Mouse (Mus musculus): ENCODE results near the gene Kcna10. TPM values are rescaled to one million over a fixed set of nuclear protein-coding genes. Genes with fewer than 3 reads are reported as not detected.
A peak's percentile ranks its signal among the peaks of the same experiment; 100 is the strongest.

Kcna10 gene
- polyA plus RNA-seq, 1 experiment from 2014 or later: not detected

DNA sequence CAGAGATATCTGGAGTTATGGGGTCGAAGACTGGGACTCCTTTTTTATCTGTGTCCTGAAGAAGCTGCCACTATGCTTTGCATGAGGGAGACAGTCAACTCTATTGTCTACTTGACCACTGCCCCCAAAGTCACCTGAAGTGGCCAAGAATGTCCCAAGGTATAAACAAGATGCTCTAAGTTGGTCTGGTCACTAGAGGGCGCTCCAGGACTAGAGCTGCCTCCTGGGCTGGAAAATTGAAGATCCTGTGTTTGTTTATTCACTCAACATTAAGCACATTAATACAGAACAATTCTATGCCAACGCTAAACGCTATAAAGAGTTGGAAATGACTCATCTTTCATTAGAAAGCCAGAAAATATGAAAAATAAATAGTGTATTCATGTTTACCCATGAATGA, 23.1 kb downstream of the Kcna10 start:
- no peak overlapping the region for H3K9ac ChIP-seq
- whole genome bisulfite sequencing (ENCODE audit: insufficient replicate concordance): 6% methylated on average over 4 of the region's 4 CpGs
- no peaks in the 10 kb centered on the region for H3K4me1 ChIP-seq
- H3K4me3 ChIP-seq: no peak overlapping the region
- peaks cover 4% of the 10 kb centered on the region for H3K27me3 ChIP-seq (replicated peaks)
- no peaks in the 10 kb centered on the region for H3K36me3 ChIP-seq
- H3K4me2 ChIP-seq: no peak overlapping the region
- H3K9me3 ChIP-seq (replicated peaks): no peaks in the 10 kb centered on the region
- no peak for ATAC-seq
- no peak overlapping the region for H3K27ac ChIP-seq

GRCm38 (mm10) chr3:107206490-107207150, 23.8 kb downstream of the Kcna10 start:
- no peaks in the 10 kb centered on the region for H3K36me3 ChIP-seq
- H3K4me1 ChIP-seq: no peaks in the 10 kb centered on the region
- no peak overlapping the region for H3K4me3 ChIP-seq
- ATAC-seq: no peak
- H3K9ac ChIP-seq: no peak overlapping the region
- H3K27ac ChIP-seq: no peak overlapping the region
- WGBS (ENCODE audit: insufficient replicate concordance): 46% methylated on average over 4 of the region's 4 CpGs
- no peak overlapping the region for H3K4me2 ChIP-seq
- H3K9me3 ChIP-seq (replicated peaks): no peaks in the 10 kb centered on the region
- peaks cover 4% of the 10 kb centered on the region for H3K27me3 ChIP-seq (replicated peaks)

DNA sequence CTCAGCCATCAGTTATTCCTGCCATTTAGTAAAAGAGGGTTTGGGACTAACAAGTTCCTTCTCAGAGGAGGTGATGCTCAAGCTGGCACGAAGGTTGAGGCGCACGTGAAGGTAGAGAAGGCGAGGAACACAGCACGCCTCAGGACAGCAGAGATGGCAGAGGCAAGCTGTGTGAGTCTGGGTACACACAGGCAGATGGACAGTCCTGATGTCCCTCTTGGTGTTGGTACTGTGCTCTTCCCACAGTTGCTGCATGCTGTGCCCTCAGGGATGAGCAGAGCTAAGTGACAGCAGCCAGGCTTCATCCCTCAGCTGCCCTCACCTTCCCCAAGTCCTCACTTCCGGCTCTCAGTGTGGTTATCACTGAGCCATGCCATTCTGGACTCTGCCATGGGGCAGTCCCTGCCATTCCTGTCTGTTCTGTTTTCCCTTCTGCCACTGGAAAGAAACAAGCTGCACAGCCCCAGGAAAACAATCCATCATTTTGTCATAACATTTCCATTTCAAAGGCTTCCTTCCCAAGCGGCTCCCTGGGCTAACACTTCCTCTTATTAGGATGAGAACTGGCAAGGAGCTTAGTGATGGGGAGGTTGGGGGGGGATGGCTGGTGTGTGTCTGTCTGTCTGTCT, 24.9 kb downstream of the Kcna10 start:
- WGBS (ENCODE audit: insufficient replicate concordance): 54% methylated on average over 7 of the region's 7 CpGs
- no peaks in the 10 kb centered on the region for H3K4me1 ChIP-seq
- no peak overlapping the region for H3K27ac ChIP-seq
- H3K36me3 ChIP-seq: no peaks in the 10 kb centered on the region
- H3K27me3 ChIP-seq (replicated peaks): peaks cover 4% of the 10 kb centered on the region
- H3K4me2 ChIP-seq: no peak overlapping the region
- H3K9ac ChIP-seq: no peak overlapping the region
- no peak for ATAC-seq
- H3K4me3 ChIP-seq: no peak overlapping the region
- no peaks in the 10 kb centered on the region for H3K9me3 ChIP-seq (replicated peaks)

- no peak overlapping the region for H3K9ac ChIP-seq
- no peaks in the 10 kb centered on the region for H3K4me1 ChIP-seq
- WGBS (ENCODE audit: insufficient replicate concordance): 59% methylated on average over 5 of the region's 5 CpGs
- H3K4me3 ChIP-seq: no peak overlapping the region
- no peak overlapping the region for H3K27ac ChIP-seq
- no peaks in the 10 kb centered on the region for H3K36me3 ChIP-seq
- H3K9me3 ChIP-seq (replicated peaks): no peaks in the 10 kb centered on the region
- 0 out of 2 replicates have a peak, but pooled peaks cover 6% of the 10 kb centered on the region for H3K27me3 ChIP-seq (replicated peaks)
- no peak overlapping the region for H3K4me2 ChIP-seq
- no peak for ATAC-seq
Observed at GRCm38 (mm10) chr3:107214606-107215005, 31.8 kb downstream of the Kcna10 start.

GRCm38 (mm10) chr3:107216400-107217100, 33.7 kb downstream of the Kcna10 start:
- Histone ChIP-seq H3K4me2 (no peak overlapping the region), H3K9ac (no peak overlapping the region), H3K27ac (no peak overlapping the region), H3K27me3 (replicated peaks) (0 out of 2 replicates have a peak, but pooled peaks cover 6% of the 10 kb centered on the region), H3K4me1 (no peaks in the 10 kb centered on the region), H3K4me3 (no peak overlapping the region), H3K9me3 (replicated peaks) (no peaks in the 10 kb centered on the region), H3K36me3 (no peaks in the 10 kb centered on the region)
- no peak for ATAC-seq
- 62% methylated on average over 8 of the region's 8 CpGs for WGBS (ENCODE audit: insufficient replicate concordance)

DNA sequence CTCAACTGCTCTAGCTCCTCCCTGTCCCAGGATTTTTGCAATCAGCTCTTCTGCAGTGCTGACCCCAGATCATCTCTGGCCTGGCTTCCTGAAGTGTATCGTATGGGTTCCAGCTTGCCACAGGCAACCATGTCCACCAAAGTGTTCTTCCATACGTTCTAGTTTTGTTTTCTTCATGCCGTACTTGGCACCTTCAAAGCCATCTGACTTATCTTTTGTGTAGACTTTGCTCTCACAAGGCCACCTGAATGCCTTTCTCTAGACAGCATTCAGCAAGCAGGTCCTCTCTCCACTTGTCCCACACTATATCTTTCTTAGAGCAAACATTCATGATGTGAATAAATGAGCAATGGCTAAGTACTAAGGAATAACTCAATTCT, 34.2 kb downstream of the Kcna10 start:
- ATAC-seq: no peak
- H3K27me3 ChIP-seq (replicated peaks): 0 out of 2 replicates have a peak, but pooled peaks cover 6% of the 10 kb centered on the region
- no peak overlapping the region for H3K4me3 ChIP-seq
- H3K36me3 ChIP-seq: no peaks in the 10 kb centered on the region
- no peak overlapping the region for H3K4me2 ChIP-seq
- H3K4me1 ChIP-seq: no peaks in the 10 kb centered on the region
- H3K9me3 ChIP-seq (replicated peaks): no peaks in the 10 kb centered on the region
- WGBS (ENCODE audit: insufficient replicate concordance): 66% methylated on average over 3 of the region's 3 CpGs
- no peak overlapping the region for H3K27ac ChIP-seq
- no peak overlapping the region for H3K9ac ChIP-seq

- Histone ChIP-seq H3K27me3 (replicated peaks) (0 out of 2 replicates have a peak, but pooled peaks cover 6% of the 10 kb centered on the region), H3K9ac (no peak overlapping the region), H3K27ac (no peak overlapping the region), H3K9me3 (replicated peaks) (no peaks in the 10 kb centered on the region), H3K36me3 (no peaks in the 10 kb centered on the region), H3K4me3 (no peak overlapping the region), H3K4me2 (no peak overlapping the region), H3K4me1 (no peaks in the 10 kb centered on the region)
- no peak for ATAC-seq
- 71% methylated on average over 7 of the region's 7 CpGs for WGBS (ENCODE audit: insufficient replicate concordance)
Observed at GRCm38 (mm10) chr3:107218572-107218971, 35.7 kb downstream of the Kcna10 start.

- Histone ChIP-seq H3K27ac (no peak within 1 kb of the TSS), H3K9me3 (replicated peaks) (peaks cover 4% of the 10 kb centered on the region; the same call in 1 of the 2 replicates), H3K27me3 (replicated peaks) (0 out of 2 replicates have a peak, but pooled peaks cover 6% of the 10 kb centered on the region), H3K36me3 (no peaks in the 10 kb centered on the region), H3K9ac (no peak within 1 kb of the TSS), H3K4me3 (no peak within 1 kb of the TSS), H3K4me1 (no peaks in the 10 kb centered on the region), H3K4me2 (no peak within 1 kb of the TSS)
- ATAC-seq: no peak
- WGBS (ENCODE audit: insufficient replicate concordance): 66% methylated on average over 10 of the region's 10 CpGs
Observed at GRCm38 (mm10) chr3:107221608-107222007, 38.8 kb downstream of the Kcna10 start, which contains the start of gene Cym. Gene Cym (minus strand): TSS chr3:107221732.

- Histone ChIP-seq H3K9me3 (replicated peaks) (peaks cover 4% of the 10 kb centered on the region; the same call in 1 of the 2 replicates), H3K4me1 (no peaks in the 10 kb centered on the region), H3K27ac (no peak overlapping the region), H3K27me3 (replicated peaks) (0 out of 2 replicates have a peak, but pooled peaks cover 6% of the 10 kb centered on the region), H3K4me3 (no peak overlapping the region), H3K36me3 (no peaks in the 10 kb centered on the region), H3K9ac (no peak overlapping the region), H3K4me2 (no peak overlapping the region)
- no peak for ATAC-seq
- 42% methylated on average over 1 of the region's 1 CpGs for WGBS (ENCODE audit: insufficient replicate concordance)
Observed at GRCm38 (mm10) chr3:107223230-107223629, 40.4 kb downstream of the Kcna10 start.

GRCm38 (mm10) chr3:107225820-107226219, 43.0 kb downstream of the Kcna10 start:
- Histone ChIP-seq H3K9me3 (replicated peaks) (peaks cover 4% of the 10 kb centered on the region; the same call in 1 of the 2 replicates), H3K4me3 (no peak overlapping the region), H3K27me3 (replicated peaks) (0 out of 2 replicates have a peak, but pooled peaks cover 4% of the 10 kb centered on the region), H3K27ac (no peak overlapping the region), H3K4me1 (peaks cover 4% of the 10 kb centered on the region; the same call in 1 of the 2 replicates), H3K9ac (no peak overlapping the region), H3K4me2 (no peak overlapping the region), H3K36me3 (no peaks in the 10 kb centered on the region)
- 68% methylated on average over 5 of the region's 5 CpGs for WGBS (ENCODE audit: insufficient replicate concordance)
- ATAC-seq: no peak

GRCm38 (mm10) chr3:107229221-107229620, 46.4 kb downstream of the Kcna10 start:
- H3K27me3 ChIP-seq (replicated peaks): peaks cover 29% of the 10 kb centered on the region
- 56% methylated on average over 5 of the region's 5 CpGs for WGBS (ENCODE audit: insufficient replicate concordance)

GRCm38 (mm10) chr3:107229822-107230221, 47.0 kb downstream of the Kcna10 start:
- H3K36me3 ChIP-seq: no peaks in the 10 kb centered on the region
- ATAC-seq: peak; percentile 61
- H3K4me1 ChIP-seq: peaks cover 4% of the 10 kb centered on the region; the same call in 1 of the 2 replicates
- no peaks in the 10 kb centered on the region for H3K9me3 ChIP-seq (replicated peaks)
- no peak overlapping the region for H3K4me2 ChIP-seq
- peaks cover 29% of the 10 kb centered on the region for H3K27me3 ChIP-seq (replicated peaks)
- H3K27ac ChIP-seq: no peak overlapping the region
- H3K4me3 ChIP-seq: no peak overlapping the region
- 50% methylated on average over 5 of the region's 5 CpGs for WGBS (ENCODE audit: insufficient replicate concordance)
- no peak overlapping the region for H3K9ac ChIP-seq

More at GRCm38 (mm10) chr3:107229221-107229620, 46.4 kb downstream of the Kcna10 start:
- H3K36me3 ChIP-seq: no peaks in the 10 kb centered on the region
- H3K27ac ChIP-seq: no peak overlapping the region
- ATAC-seq: no peak
- no peak overlapping the region for H3K4me3 ChIP-seq
- no peak overlapping the region for H3K9ac ChIP-seq
- H3K4me1 ChIP-seq: peaks cover 4% of the 10 kb centered on the region; the same call in 1 of the 2 replicates
- H3K4me2 ChIP-seq: no peak overlapping the region
- peaks cover 4% of the 10 kb centered on the region; the same call in 1 of the 2 replicates for H3K9me3 ChIP-seq (replicated peaks)
